Mouse (Mus musculus): ENCODE measurements at regions not wholly inside any gene's neighbourhood (a gene's known extent, or its start where the extent isn't known, plus 50 kb on each side); places are given as distances from the start of the nearest gene placed in this dataset.

GRCm38 (mm10) chr1:144330365-144331050 is 81.5 kb upstream of the Rgs1 start:
- TF ChIP-seq CHD2 (IDR thresholded peaks at IDR 0.05; ENCODE audit: low read depth, low read length) (no peak), MAFK (IDR thresholded peaks at IDR 0.05; ENCODE audit: insufficient read depth, low read depth, low read length) (no peak), ZNF384 (IDR thresholded peaks at IDR 0.05; ENCODE audit: low read depth, low read length) (no peak), HCFC1 (IDR thresholded peaks at IDR 0.05; ENCODE audit: borderline replicate concordance, insufficient read depth, low read length) (no peak), ZC3H11A (IDR thresholded peaks at IDR 0.05; ENCODE audit: borderline replicate concordance, low read depth, low read length) (no peak)
